Comparison of ENCODE assay signal across 9 mouse cellular contexts in the genomic region with DNA sequence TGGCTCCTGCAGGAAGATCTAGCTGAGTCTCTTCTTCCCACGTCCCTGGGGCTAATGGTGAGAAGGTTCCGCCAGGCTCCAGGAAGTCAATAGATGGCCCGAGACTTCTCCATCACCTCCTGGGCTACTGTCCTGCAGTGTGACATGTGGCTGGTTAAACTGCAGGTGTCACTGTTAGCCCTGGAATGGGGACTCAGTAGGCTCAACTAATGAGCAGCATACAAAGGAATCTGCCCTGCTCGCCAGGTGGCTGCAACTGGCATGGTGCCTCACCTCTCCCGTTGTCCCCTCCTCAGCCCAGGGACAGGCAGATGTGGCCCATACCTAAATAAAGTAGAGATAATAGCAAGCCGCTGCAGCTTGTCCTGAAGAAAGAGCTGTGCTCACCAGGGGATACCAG.
DNase-seq lines count a peak whose midpoint lies in the region; ATAC-seq lines count a peak whose summit lies in the region.
"Had no signal": no experiment of that assay in that cellular context is flagged by ENCODE, and none has a peak within 500 bp of the region (broad histone marks: within the 10 kb centered on the region; RNA-seq: fewer than 3 reads in every experiment).

No protein-coding gene starts in this region.

- peak; percentile 56 for DNase-seq in Muller cell, postnatal 12 days (ENCODE audit: inconsistent ontology term)
- peak; percentile 35 for DNase-seq in embryonic facial prominence, embryonic 11.5 days (ENCODE audit: low spot score)
- DNase-seq in kidney, adult 8-10 months, result peak; percentile 36 to 41
- DNase-seq in retina, postnatal 1 day, result peak; percentile 63
- no peak for DNase-seq in spleen, adult 18-20 months

- H3K4me1 ChIP-seq in intestine, embryonic 16.5 days (ENCODE audit: control insufficient read depth, insufficient read depth, low read length), result no peaks in the 10 kb centered on the region
- H3K4me1 ChIP-seq in intestine, embryonic 15.5 days (replicated peaks), result no peaks in the 10 kb centered on the region
- peaks cover 2% of the 10 kb centered on the region; the same call in 1 of the 2 replicates for H3K4me1 ChIP-seq in embryonic facial prominence, embryonic 11.5 days (ENCODE audit: control insufficient read depth, insufficient read depth, low read length)

- H3K4me3 ChIP-seq in intestine, embryonic 16.5 days (ENCODE audit: low read length), result no peak overlapping the region
- no peak overlapping the region for H3K4me3 ChIP-seq in intestine, embryonic 15.5 days (replicated peaks)
- no peak overlapping the region for H3K4me3 ChIP-seq in embryonic facial prominence, embryonic 11.5 days (ENCODE audit: low read depth, low read length)
- H3K4me3 ChIP-seq: neural tube, embryonic 12.5 days had no signal

- no peaks in the 10 kb centered on the region for H3K36me3 ChIP-seq in intestine, embryonic 16.5 days (ENCODE audit: control insufficient read depth, insufficient read depth, low read length)
- H3K36me3 ChIP-seq in intestine, embryonic 15.5 days, result no peaks in the 10 kb centered on the region
- no peaks in the 10 kb centered on the region for H3K36me3 ChIP-seq in embryonic facial prominence, embryonic 11.5 days (replicated peaks; ENCODE audit: control insufficient read depth, insufficient read depth, low read depth, low read length)
- H3K36me3 ChIP-seq: neural tube, embryonic 12.5 days had no signal

- no peak overlapping the region for H3K4me2 ChIP-seq in intestine, embryonic 16.5 days (ENCODE audit: low read depth, low read length)
- H3K4me2 ChIP-seq in intestine, embryonic 15.5 days (replicated peaks), result no peak overlapping the region
- no peak overlapping the region for H3K4me2 ChIP-seq in embryonic facial prominence, embryonic 11.5 days (ENCODE audit: low read depth, low read length)
- H3K4me2 ChIP-seq: neural tube, embryonic 12.5 days had no signal

- H3K27ac ChIP-seq in intestine, embryonic 16.5 days (ENCODE audit: low read length), result no peak overlapping the region
- no peak overlapping the region for H3K27ac ChIP-seq in intestine, embryonic 15.5 days
- no peak overlapping the region for H3K27ac ChIP-seq in embryonic facial prominence, embryonic 11.5 days (replicated peaks; ENCODE audit: low read depth, low read length)
- H3K27ac ChIP-seq: neural tube, embryonic 12.5 days had no signal

- no peak overlapping the region for H3K9ac ChIP-seq in intestine, embryonic 16.5 days (ENCODE audit: low read depth, low read length)
- H3K9ac ChIP-seq in intestine, embryonic 15.5 days, result no peak overlapping the region
- no peak overlapping the region for H3K9ac ChIP-seq in embryonic facial prominence, embryonic 11.5 days (replicated peaks; ENCODE audit: low read length)
- H3K9ac ChIP-seq: neural tube, embryonic 12.5 days had no signal

- H3K27me3 ChIP-seq in intestine, embryonic 16.5 days (replicated peaks; ENCODE audit: control insufficient read depth, insufficient read depth, low read length), result no peaks in the 10 kb centered on the region
- no peaks in the 10 kb centered on the region for H3K27me3 ChIP-seq in intestine, embryonic 15.5 days (replicated peaks)
- no peaks in the 10 kb centered on the region for H3K27me3 ChIP-seq in embryonic facial prominence, embryonic 11.5 days (ENCODE audit: control insufficient read depth, insufficient read depth, low read length)
- H3K27me3 ChIP-seq: neural tube, embryonic 12.5 days had no signal

- no peaks in the 10 kb centered on the region for H3K9me3 ChIP-seq in intestine, embryonic 16.5 days (ENCODE audit: control insufficient read depth, low read length)
- H3K9me3 ChIP-seq in intestine, embryonic 15.5 days, result no peaks in the 10 kb centered on the region
- H3K9me3 ChIP-seq in embryonic facial prominence, embryonic 11.5 days (replicated peaks; ENCODE audit: control insufficient read depth, low read length), result no peaks in the 10 kb centered on the region
- H3K9me3 ChIP-seq: neural tube, embryonic 12.5 days had no signal

- ATAC-seq in intestine, embryonic 16.5 days, result peak; percentile 51; the same call in 1 of the 2 replicates
- ATAC-seq in intestine, embryonic 15.5 days, result no peak
- no peak for ATAC-seq in embryonic facial prominence, embryonic 11.5 days (replicated peaks; ENCODE audit: insufficient number of reproducible peaks, low FRiP score, low TSS enrichment, low read depth)
- ATAC-seq in megakaryocyte, adult 5-6 weeks (ENCODE audit: poor library complexity, severe bottlenecking), result no peak

- 30% methylated on average over 6 of the region's 6 CpGs for WGBS in intestine, embryonic 16.5 days
- 34% methylated on average over 6 of the region's 6 CpGs for WGBS in intestine, embryonic 15.5 days
- 38% methylated on average over 6 of the region's 6 CpGs for WGBS in embryonic facial prominence, embryonic 11.5 days

Comparison
In these comparisons a context has a peak if more than half of its experiments do, and no peak if none do; other contexts are left out.
1. DNase-seq: peak in Muller cell, postnatal 12 days (single experiment), embryonic facial prominence, embryonic 11.5 days (single experiment), kidney, adult 8-10 months (2 of 2) and retina, postnatal 1 day (single experiment); none in spleen, adult 18-20 months (0 of 2).